Mouse (Mus musculus): ENCODE measurements at regions not wholly inside any gene's neighbourhood (a gene's known extent, or its start where the extent isn't known, plus 50 kb on each side); places are given as distances from the start of the nearest gene placed in this dataset.

DNA sequence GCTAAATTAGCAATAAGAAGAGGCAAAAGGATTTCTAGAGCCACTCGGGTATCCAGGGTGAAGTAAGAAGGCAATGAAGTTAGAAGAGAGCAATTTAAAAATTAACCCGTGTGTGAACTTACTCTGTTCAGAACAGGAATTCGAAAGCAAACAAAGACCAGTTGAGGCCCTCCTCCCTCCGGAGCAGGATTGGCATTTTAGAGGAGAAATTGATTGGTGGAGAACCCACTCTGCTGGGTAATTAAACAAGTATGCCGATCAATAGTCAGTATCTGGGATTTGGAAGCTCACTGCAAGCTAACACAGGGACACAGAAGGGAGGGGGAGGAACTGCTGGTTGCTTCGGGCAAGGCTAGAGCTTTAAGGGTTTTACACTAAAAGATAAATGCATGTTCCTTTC, 177.7 kb downstream of the Rnf152 start:
- DNase-seq (ENCODE audit: low spot score) (peak; percentile 39), ATAC-seq (replicated peaks; ENCODE audit: low FRiP score, low read depth) (0 out of 2 replicates have a peak, but pooled peaks have one; percentile 44)
- Histone ChIP-seq H3K36me3 (ENCODE audit: insufficient read depth, low read length) (no peaks in the 10 kb centered on the region), H3K9ac (ENCODE audit: low read depth, low read length) (peak overlapping the region; percentile 35; the same call in 1 of the 2 replicates), H3K9me3 (replicated peaks; ENCODE audit: low read length) (no peaks in the 10 kb centered on the region), H3K4me3 (replicated peaks; ENCODE audit: low read depth, low read length) (no peak overlapping the region), H3K4me2 (ENCODE audit: low read length) (peak overlapping the region; percentile 30), H3K4me1 (replicated peaks; ENCODE audit: insufficient read depth, low read length) (0 out of 2 replicates have a peak, but pooled peaks cover 4% of the 10 kb centered on the region), H3K27me3 (ENCODE audit: insufficient read depth, low read length) (no peaks in the 10 kb centered on the region), H3K27ac (peak overlapping the region; percentile 87)
- 22% methylated on average over 6 of the region's 6 CpGs for WGBS
- TF ChIP-seq CTCF (IDR thresholded peaks at IDR 0.05; ENCODE audit: low read depth), result no peak

GRCm38 (mm10) chr1:105177938-105178337, 178.6 kb downstream of the Rnf152 start:
- 63% methylated on average over 2 of the region's 2 CpGs for WGBS
- no peak for DNase-seq (ENCODE audit: low spot score)

GRCm38 (mm10) chr1:105177015-105177762, 179.3 kb downstream of the Rnf152 start:
- WGBS, result 70% methylated on average over 10 of the region's 10 CpGs
- H3K4me1 ChIP-seq (replicated peaks; ENCODE audit: insufficient read depth, low read length), result 0 out of 2 replicates have a peak, but pooled peaks cover 4% of the 10 kb centered on the region
- DNase-seq (ENCODE audit: low spot score), result no peak
- TF ChIP-seq CTCF (IDR thresholded peaks at IDR 0.05; ENCODE audit: low read depth), result no peak
- no peak overlapping the region for H3K4me2 ChIP-seq (ENCODE audit: low read length)
- peak overlapping the region; percentile 87; the same call in 1 of the 2 replicates for H3K27ac ChIP-seq
- H3K27me3 ChIP-seq (ENCODE audit: insufficient read depth, low read length), result no peaks in the 10 kb centered on the region
- ATAC-seq (replicated peaks; ENCODE audit: low FRiP score, low read depth), result no peak
- H3K4me3 ChIP-seq (replicated peaks; ENCODE audit: low read depth, low read length), result no peak overlapping the region
- no peaks in the 10 kb centered on the region for H3K9me3 ChIP-seq (replicated peaks; ENCODE audit: low read length)
- H3K9ac ChIP-seq (ENCODE audit: low read depth, low read length), result no peak overlapping the region
- H3K36me3 ChIP-seq (ENCODE audit: insufficient read depth, low read length), result no peaks in the 10 kb centered on the region

More at GRCm38 (mm10) chr1:105177938-105178337, 178.6 kb downstream of the Rnf152 start:
- TF ChIP-seq CTCF (IDR thresholded peaks at IDR 0.05; ENCODE audit: low read depth), result no peak
- Histone ChIP-seq H3K27me3 (ENCODE audit: insufficient read depth, low read length) (no peaks in the 10 kb centered on the region), H3K36me3 (ENCODE audit: insufficient read depth, low read length) (no peaks in the 10 kb centered on the region), H3K9ac (ENCODE audit: low read depth, low read length) (no peak overlapping the region), H3K4me2 (ENCODE audit: low read length) (no peak overlapping the region), H3K4me1 (replicated peaks; ENCODE audit: insufficient read depth, low read length) (0 out of 2 replicates have a peak, but pooled peaks cover 4% of the 10 kb centered on the region), H3K4me3 (replicated peaks; ENCODE audit: low read depth, low read length) (no peak overlapping the region), H3K27ac (peak overlapping the region; percentile 87), H3K9me3 (replicated peaks; ENCODE audit: low read length) (no peaks in the 10 kb centered on the region)
- no peak for ATAC-seq (replicated peaks; ENCODE audit: low FRiP score, low read depth)

- Histone ChIP-seq H3K36me3 (ENCODE audit: insufficient read depth, low read length) (no peaks in the 10 kb centered on the region), H3K27ac (no peak overlapping the region), H3K9ac (ENCODE audit: low read depth, low read length) (no peak overlapping the region), H3K4me1 (replicated peaks; ENCODE audit: insufficient read depth, low read length) (0 out of 2 replicates have a peak, but pooled peaks cover 4% of the 10 kb centered on the region), H3K9me3 (replicated peaks; ENCODE audit: low read length) (no peaks in the 10 kb centered on the region), H3K27me3 (ENCODE audit: insufficient read depth, low read length) (no peaks in the 10 kb centered on the region), H3K4me2 (ENCODE audit: low read length) (no peak overlapping the region), H3K4me3 (replicated peaks; ENCODE audit: low read depth, low read length) (no peak overlapping the region)
- no peak for DNase-seq (ENCODE audit: low spot score)
- 85% methylated on average over 1 of the region's 1 CpGs for WGBS
- no peak for TF ChIP-seq CTCF (IDR thresholded peaks at IDR 0.05; ENCODE audit: low read depth)
- ATAC-seq (replicated peaks; ENCODE audit: low FRiP score, low read depth), result no peak
Measured at GRCm38 (mm10) chr1:105170979-105171378, 185.5 kb downstream of the Rnf152 start.

GRCm38 (mm10) chr1:105170114-105170506, 186.4 kb downstream of the Rnf152 start:
- ATAC-seq (replicated peaks; ENCODE audit: low FRiP score, low read depth), result no peak; the same call in 1 of the 2 replicates

GRCm38 (mm10) chr1:105169455-105170113, 186.9 kb downstream of the Rnf152 start:
- TF ChIP-seq CTCF (IDR thresholded peaks at IDR 0.05; ENCODE audit: low read depth), result no peak
- no peak overlapping the region for H3K9ac ChIP-seq (ENCODE audit: low read depth, low read length)
- no peaks in the 10 kb centered on the region for H3K27me3 ChIP-seq (ENCODE audit: insufficient read depth, low read length)
- no peaks in the 10 kb centered on the region for H3K36me3 ChIP-seq (ENCODE audit: insufficient read depth, low read length)
- no peak for ATAC-seq (replicated peaks; ENCODE audit: low FRiP score, low read depth)
- H3K27ac ChIP-seq, result peak overlapping the region; percentile 50; the same call in 1 of the 2 replicates
- H3K4me3 ChIP-seq (replicated peaks; ENCODE audit: low read depth, low read length), result no peak overlapping the region
- H3K9me3 ChIP-seq (replicated peaks; ENCODE audit: low read length), result no peaks in the 10 kb centered on the region
- H3K4me2 ChIP-seq (ENCODE audit: low read length), result no peak overlapping the region
- WGBS, result 77% methylated on average over 1 of the region's 1 CpGs
- no peak for DNase-seq (ENCODE audit: low spot score)
- H3K4me1 ChIP-seq (replicated peaks; ENCODE audit: insufficient read depth, low read length), result 0 out of 2 replicates have a peak, but pooled peaks cover 4% of the 10 kb centered on the region

More at GRCm38 (mm10) chr1:105170114-105170506, 186.4 kb downstream of the Rnf152 start:
- Histone ChIP-seq H3K4me1 (replicated peaks; ENCODE audit: insufficient read depth, low read length) (0 out of 2 replicates have a peak, but pooled peaks cover 4% of the 10 kb centered on the region), H3K9ac (ENCODE audit: low read depth, low read length) (no peak overlapping the region), H3K27ac (peak overlapping the region; percentile 50; the same call in 1 of the 2 replicates), H3K4me2 (ENCODE audit: low read length) (no peak overlapping the region), H3K36me3 (ENCODE audit: insufficient read depth, low read length) (no peaks in the 10 kb centered on the region), H3K27me3 (ENCODE audit: insufficient read depth, low read length) (no peaks in the 10 kb centered on the region), H3K4me3 (replicated peaks; ENCODE audit: low read depth, low read length) (no peak overlapping the region), H3K9me3 (replicated peaks; ENCODE audit: low read length) (no peaks in the 10 kb centered on the region)
- no peak for DNase-seq (ENCODE audit: low spot score)
- TF ChIP-seq CTCF (IDR thresholded peaks at IDR 0.05; ENCODE audit: low read depth), result no peak
- WGBS, result 80% methylated on average over 4 of the region's 4 CpGs

Measured in kidney, postnatal 0 days (tissue).